Mouse (Mus musculus) Muller cell, postnatal 12 days (primary cell): Measurements from ENCODE around the gene Vwa8.
A peak's percentile ranks its signal among the peaks of the same experiment; 100 is the strongest.

ENCODE experiments used
- DNase-seq: peaks from one replicate; pipeline ENCODE4 v3.0.0-alpha.2; 2015; ENCODE audit errors: inconsistent ontology term

Gene Vwa8

GRCm38 (mm10) chr14:78848941-78849911 is at the start of gene Vwa8:
Gene Vwa8 (plus strand): TSS chr14:78849052.
- peak; percentile 90 for DNase-seq

DNA sequence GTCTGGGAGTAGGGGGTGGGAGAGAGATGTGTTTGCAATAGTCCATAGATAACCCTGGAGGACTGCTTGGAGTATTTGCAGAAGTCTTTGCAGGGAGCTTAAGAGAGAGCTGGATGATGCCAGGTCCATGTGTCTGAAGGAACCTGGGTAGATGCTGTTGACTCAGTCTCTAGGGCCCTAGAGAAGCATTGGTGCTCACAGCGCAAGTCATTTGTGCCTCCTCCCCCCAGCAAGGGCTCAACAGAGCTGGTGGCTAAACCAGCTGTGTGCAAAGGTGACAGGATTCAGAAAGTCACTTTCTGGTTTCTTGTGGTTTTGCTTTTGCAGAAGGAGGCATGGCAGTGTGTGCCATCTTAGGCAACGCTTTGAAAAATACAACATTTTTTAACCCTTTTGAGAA is 46.5 kb upstream of the Vwa8 start:
- DNase-seq, result no peak

DNA sequence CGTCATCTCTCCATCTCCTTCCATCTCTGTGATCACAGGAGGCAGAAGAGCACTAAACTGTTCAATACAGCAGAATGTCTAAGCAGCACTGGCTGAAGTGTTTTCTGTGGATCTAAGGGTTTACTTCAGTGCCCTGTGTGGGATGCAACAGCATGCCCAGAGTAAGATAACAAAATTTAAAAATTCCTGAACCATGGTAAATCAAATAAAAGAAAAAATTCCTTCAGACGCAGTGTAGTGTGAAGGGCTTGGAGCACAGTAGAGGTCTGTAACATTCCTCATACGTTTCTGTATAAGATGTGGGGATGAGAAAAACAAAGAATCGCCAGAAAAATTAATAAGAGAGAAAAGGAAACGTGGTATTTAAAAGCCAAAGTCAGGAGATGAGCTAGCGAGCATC is 44.9 kb upstream of the Vwa8 start:
- DNase-seq, result no peak

DNA sequence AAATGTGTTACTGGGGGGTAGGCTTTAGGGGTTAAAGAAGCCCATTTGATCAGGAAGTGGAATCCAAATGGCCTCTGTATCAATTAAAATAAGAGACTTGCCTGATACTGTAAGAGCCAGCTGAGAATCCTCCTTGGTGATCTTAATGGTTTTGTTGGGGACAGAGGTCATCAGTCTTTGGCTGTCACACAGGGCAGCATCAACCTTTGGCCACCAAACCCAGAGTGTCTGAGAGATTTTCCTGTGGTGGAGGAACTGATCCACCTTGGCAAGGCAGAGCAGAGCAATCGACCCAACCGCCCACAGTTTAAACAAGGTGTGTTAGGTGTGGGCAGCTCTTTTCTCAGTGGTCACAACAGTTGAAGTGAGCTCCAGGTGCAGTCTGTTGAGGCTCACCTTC is 36.0 kb upstream of the Vwa8 start:
- DNase-seq, result no peak

- no peak for DNase-seq
These were observed 32.4 kb upstream of the Vwa8 start for GRCm38 (mm10) chr14:78816411-78816810.

DNA sequence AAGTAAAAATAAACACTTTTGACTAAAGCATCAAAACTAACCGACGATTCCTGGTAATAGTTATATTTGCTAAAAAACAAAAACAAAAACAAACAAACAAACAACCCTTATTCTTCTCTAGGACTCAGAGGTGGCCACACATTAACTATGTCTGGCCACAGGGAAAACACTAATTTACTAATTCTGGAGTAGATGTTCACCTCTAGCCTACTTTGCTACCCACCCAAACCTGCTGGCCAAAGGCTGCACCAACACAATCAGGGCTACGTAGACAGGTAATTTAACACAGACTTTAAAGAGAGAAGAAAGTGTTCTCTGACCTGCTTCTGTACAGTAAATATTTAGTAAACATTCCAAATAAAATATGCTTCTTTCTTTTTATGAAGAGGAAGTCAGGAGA is 31.2 kb upstream of the Vwa8 start:
- DNase-seq, result no peak

DNA sequence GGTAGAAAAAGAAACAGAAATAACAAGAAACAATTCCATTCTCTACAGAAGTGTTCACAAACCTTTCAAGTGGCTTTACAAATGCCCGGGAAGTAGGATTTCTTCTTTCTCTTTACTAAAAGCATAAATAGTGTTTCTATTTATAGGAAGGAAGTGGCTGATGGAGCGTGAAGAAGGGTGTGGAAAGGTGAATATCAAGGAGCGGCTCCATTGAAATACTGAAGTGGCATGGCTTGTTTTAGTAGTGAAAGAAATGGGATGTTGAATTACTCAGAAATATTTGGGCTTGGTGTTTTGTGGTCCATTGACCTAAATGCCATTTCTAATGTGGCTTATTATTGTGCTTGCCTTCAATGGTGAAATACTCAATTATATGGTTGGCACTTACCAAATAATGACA is 30.4 kb upstream of the Vwa8 start:
- DNase-seq, result peak; percentile 58

GRCm38 (mm10) chr14:78824013-78824412 is 24.8 kb upstream of the Vwa8 start:
- DNase-seq, result no peak

DNA sequence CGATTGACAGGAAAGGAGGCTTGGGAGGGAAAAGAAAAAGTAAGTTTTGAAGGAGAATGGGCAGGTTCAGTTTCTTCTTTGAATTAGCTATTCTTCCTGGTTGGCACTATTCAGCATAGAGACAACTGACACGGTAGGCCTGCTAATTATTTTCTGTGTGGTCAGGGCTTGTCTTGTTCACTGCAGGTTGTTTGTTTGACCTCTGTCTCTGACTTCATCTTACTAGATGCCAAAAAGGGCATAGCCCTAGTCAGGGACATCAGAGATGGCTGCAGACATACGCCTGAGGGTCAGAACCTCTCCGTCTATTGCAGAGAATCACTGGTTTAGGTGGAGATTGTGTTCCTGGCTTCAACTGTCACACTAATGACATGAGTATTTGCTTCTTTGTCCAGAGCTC is 24.3 kb upstream of the Vwa8 start:
- peak; percentile 17 for DNase-seq

DNA sequence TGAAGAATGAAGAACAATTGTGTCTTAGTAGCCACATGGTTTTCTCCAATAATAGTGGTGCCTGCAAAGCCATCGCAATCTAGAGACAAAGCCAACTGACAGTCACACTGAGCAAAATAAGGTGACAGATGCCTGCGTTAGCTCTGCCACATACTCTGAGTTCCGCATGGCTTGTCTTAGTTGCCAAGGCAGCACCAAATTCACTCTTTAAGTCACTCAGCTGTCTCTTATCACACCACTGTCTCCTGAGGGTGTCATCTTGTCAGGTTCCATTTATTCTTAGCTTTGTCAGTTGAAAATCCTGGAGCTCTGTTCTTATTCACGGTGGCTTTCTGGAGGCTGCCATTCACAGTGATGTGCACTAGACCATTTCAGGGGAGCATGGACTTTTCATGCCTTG is 17.7 kb upstream of the Vwa8 start:
- DNase-seq, result no peak

DNA sequence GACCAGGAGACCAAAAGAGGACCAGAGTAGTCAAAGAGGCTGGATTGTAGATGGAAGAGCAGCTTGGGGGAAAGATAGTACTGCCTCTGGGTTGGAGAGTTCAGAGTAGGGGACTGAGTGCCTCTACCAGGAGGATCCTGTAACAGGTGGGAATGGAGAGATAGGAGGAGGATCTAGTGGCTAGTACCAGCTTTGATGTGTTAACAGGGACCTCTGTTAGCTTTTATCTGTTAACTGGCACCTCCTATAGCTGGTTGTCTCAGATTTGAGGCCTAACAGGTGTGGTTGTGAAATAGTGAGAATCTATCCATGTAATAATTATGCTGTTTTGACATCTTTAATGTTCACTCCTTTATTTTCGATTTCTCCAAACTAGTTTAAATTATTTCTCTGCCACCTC is 904 bp upstream of the Vwa8 start:
- DNase-seq, result no peak

DNA sequence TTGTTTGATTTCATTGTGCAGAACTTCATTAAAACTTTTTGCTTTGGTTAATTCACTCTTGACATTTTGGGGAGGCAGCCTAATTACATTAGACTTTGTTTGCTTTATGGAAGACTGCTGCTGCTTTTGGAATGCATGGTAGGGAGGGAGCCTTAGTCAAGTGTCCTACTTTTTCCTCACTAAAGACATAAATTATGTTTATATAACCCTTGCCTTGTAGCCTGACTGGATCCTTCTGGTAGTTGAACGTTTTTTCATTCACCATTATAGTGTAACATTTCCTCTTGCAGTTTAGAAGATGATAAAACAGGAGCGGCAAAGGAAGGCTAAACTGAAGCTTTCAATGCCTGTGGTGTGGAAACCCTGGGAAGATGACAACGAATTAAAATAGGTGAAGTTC is 375 bp upstream of the Vwa8 start:
- DNase-seq, result no peak

- peak; percentile 43 for DNase-seq
These were observed 1.2 kb downstream of the Vwa8 start for GRCm38 (mm10) chr14:78849961-78850578.

- DNase-seq, result peak; percentile 19
These were observed 1.8 kb downstream of the Vwa8 start for GRCm38 (mm10) chr14:78850666-78851065.

DNA sequence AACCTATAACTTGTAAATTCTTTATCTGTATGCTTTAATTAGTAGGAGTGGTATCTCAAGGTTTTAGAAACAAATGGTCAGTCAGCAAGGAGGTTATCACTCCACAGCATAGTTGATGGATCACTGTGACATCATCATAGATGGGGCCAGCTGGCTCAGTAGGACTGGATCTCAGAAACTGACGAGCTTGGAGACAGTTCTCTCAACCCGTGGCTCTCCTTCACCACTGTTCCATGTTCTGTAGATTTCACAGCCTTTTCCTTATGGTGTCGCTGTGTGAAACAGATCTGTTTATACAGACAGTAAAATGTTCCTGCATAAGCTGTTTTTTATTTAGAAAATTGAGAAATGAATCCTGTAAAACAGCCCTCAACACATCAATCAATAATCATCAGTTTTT is 2.5 kb downstream of the Vwa8 start:
- no peak for DNase-seq

- no peak for DNase-seq
These were observed 3.8 kb downstream of the Vwa8 start for GRCm38 (mm10) chr14:78852401-78853246.

GRCm38 (mm10) chr14:78861156-78861555 is 12.3 kb downstream of the Vwa8 start:
- no peak for DNase-seq

DNA sequence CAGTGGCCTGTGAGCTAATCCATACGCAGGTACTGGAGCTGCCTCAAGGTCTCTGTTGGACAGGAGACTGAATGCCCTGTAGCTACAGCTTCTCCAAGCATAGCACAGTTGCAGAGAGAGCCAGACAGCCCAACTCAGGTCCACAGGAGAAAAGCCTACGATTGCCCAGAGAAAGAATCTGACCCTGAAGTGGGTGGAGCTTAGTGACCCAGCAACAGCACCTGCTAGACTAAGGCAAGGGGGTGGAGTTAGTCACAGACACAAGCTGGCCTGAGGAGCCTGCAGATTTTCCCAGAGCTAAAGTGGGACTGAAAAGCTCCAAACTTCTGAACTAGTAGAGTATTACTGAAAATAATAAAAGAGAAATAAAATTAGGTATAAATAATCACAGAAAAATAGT is 21.2 kb downstream of the Vwa8 start:
- no peak for DNase-seq

DNA sequence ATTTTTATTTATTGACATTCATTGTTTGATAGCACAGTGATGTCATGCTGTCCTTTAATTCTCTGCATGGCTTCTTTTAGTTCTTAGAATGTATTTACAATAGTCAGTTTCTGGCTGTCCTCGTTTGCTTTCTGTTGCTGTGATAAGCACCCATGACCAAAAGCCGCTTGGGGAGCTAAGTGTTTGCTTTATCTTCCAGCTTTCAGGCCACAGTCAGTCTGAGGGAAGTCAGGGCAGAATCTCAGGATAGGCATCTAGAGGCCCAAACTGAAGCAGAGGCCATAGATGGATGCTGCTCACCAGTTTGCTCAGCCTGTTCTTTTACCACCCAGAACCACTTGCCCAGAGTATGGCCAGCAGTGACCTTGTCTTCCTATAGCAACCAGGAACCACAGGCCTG is 28.3 kb downstream of the Vwa8 start:
- no peak for DNase-seq

- DNase-seq, result peak; percentile 54
These were observed 29.7 kb downstream of the Vwa8 start for GRCm38 (mm10) chr14:78878402-78879045.

GRCm38 (mm10) chr14:78880879-78881278 is 32.0 kb downstream of the Vwa8 start:
- DNase-seq, result no peak

DNA sequence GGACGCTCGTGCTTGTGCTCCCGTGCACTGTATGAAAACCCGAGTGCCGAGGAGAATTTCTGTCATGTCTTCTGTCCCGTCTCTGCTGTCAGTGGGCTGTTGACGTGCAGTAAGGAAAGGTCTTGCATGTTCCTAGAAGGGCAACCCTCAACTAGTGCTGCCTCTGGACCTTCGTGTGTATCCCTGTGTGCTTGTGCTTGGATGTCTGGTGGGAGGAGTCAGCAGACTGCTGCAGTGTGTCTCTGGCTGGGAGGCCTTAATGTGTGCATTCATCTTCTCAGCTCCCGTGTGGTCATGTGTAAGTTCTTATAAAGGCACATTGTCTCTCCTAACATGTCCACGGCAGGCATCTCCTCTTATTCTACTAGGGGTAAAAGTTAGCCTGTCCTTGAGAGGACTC is 32.7 kb downstream of the Vwa8 start:
- DNase-seq, result no peak
